Mouse (Mus musculus): ENCODE results near the gene Nol4l. TPM values are rescaled to one million over a fixed set of nuclear protein-coding genes. Genes with fewer than 3 reads are reported as not detected.

The Nol4l gene
- polyA plus RNA-seq, 1 experiment: 1.1 TPM

- H3K9me3 ChIP-seq (ENCODE audit: control insufficient read depth, low read length): no peaks in the 10 kb centered on the region
- no peaks in the 10 kb centered on the region for H3K27me3 ChIP-seq (ENCODE audit: control insufficient read depth)
- TF ChIP-seq TAL1 (IDR thresholded peaks at IDR 0.05; ENCODE audit: low read length): no peak
- no peak for TF ChIP-seq GATA1 (IDR thresholded peaks at IDR 0.05; ENCODE audit: low read length)
- H3K4me1 ChIP-seq (ENCODE audit: control insufficient read depth): peaks cover 41% of the 10 kb centered on the region
- no peak overlapping the region for H3K4me3 ChIP-seq (replicated peaks)
- H3K36me3 ChIP-seq (ENCODE audit: control insufficient read depth): peaks cover 78% of the 10 kb centered on the region
Observed at GRCm38 (mm10) chr2:153425124-153425844, 104.5 kb downstream of the Nol4l start.

DNA sequence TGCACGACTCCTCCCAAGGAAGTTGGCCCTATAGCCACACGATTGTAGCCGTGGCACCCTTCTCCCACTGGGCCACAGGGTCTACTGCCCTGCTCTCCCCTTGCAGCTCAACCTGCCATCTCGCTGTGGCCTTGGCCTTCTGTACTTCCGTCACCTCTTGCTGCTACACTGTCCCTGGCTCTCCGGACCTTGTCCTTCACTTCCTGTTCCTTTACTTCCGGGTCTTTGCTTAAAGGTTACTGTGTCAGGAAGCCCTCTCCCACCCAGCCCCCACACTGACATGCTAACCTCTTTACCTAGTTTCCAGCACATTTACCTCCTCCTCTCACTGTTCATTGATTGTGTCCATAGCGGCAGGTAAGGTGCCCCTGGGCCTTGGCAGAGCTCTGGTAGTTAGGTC is 105.2 kb downstream of the Nol4l start:
- TF ChIP-seq TAL1 (IDR thresholded peaks at IDR 0.05; ENCODE audit: low read length) (no peak), GATA1 (IDR thresholded peaks at IDR 0.05; ENCODE audit: low read length) (no peak)
- H3K4me3 ChIP-seq (replicated peaks): no peak overlapping the region
- H3K36me3 ChIP-seq (ENCODE audit: control insufficient read depth): peaks cover 78% of the 10 kb centered on the region
- H3K9me3 ChIP-seq (ENCODE audit: control insufficient read depth, low read length): no peaks in the 10 kb centered on the region
- no peaks in the 10 kb centered on the region for H3K27me3 ChIP-seq (ENCODE audit: control insufficient read depth)
- peaks cover 41% of the 10 kb centered on the region for H3K4me1 ChIP-seq (ENCODE audit: control insufficient read depth)

DNA sequence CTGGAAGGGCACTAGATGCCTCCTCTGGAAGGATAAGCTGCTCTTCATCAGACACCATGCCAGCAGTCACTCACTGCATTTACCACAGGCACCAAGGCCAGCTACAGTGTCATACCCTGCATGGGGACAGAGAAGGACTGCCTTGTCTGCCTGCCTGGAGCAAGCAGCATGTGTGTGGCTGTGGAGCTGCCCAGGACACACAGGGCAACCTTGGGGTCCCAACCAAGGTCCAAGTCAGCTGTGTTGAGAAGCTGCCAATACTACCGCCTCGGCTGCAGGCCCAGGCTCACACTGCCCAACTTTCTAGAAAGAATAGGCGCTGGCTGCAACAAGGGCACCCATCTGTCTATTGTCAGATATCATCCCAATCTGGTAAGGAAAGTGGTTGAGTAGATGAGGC is 106.7 kb downstream of the Nol4l start:
- Histone ChIP-seq H3K4me3 (replicated peaks) (no peak overlapping the region), H3K4me1 (ENCODE audit: control insufficient read depth) (peaks cover 31% of the 10 kb centered on the region), H3K36me3 (ENCODE audit: control insufficient read depth) (peaks cover 78% of the 10 kb centered on the region), H3K27me3 (ENCODE audit: control insufficient read depth) (no peaks in the 10 kb centered on the region), H3K9me3 (ENCODE audit: control insufficient read depth, low read length) (no peaks in the 10 kb centered on the region)
- TF ChIP-seq TAL1 (IDR thresholded peaks at IDR 0.05; ENCODE audit: low read length) (no peak), GATA1 (IDR thresholded peaks at IDR 0.05; ENCODE audit: low read length) (no peak)

- Histone ChIP-seq H3K27me3 (ENCODE audit: control insufficient read depth) (no peaks in the 10 kb centered on the region), H3K36me3 (ENCODE audit: control insufficient read depth) (peaks cover 82% of the 10 kb centered on the region), H3K9me3 (ENCODE audit: control insufficient read depth, low read length) (no peaks in the 10 kb centered on the region), H3K4me3 (replicated peaks) (no peak overlapping the region), H3K4me1 (ENCODE audit: control insufficient read depth) (peaks cover 24% of the 10 kb centered on the region)
- TF ChIP-seq GATA1 (IDR thresholded peaks at IDR 0.05; ENCODE audit: low read length) (no peak), TAL1 (IDR thresholded peaks at IDR 0.05; ENCODE audit: low read length) (no peak)
Observed at GRCm38 (mm10) chr2:153422051-153422450, 107.7 kb downstream of the Nol4l start.

GRCm38 (mm10) chr2:153421233-153421632 is 108.5 kb downstream of the Nol4l start:
- no peak for TF ChIP-seq TAL1 (IDR thresholded peaks at IDR 0.05; ENCODE audit: low read length)
- TF ChIP-seq GATA1 (IDR thresholded peaks at IDR 0.05; ENCODE audit: low read length): no peak
- no peaks in the 10 kb centered on the region for H3K9me3 ChIP-seq (ENCODE audit: control insufficient read depth, low read length)
- H3K4me1 ChIP-seq (ENCODE audit: control insufficient read depth): peaks cover 19% of the 10 kb centered on the region
- H3K36me3 ChIP-seq (ENCODE audit: control insufficient read depth): peaks cover 86% of the 10 kb centered on the region
- H3K27me3 ChIP-seq (ENCODE audit: control insufficient read depth): no peaks in the 10 kb centered on the region
- no peak overlapping the region for H3K4me3 ChIP-seq (replicated peaks)

DNA sequence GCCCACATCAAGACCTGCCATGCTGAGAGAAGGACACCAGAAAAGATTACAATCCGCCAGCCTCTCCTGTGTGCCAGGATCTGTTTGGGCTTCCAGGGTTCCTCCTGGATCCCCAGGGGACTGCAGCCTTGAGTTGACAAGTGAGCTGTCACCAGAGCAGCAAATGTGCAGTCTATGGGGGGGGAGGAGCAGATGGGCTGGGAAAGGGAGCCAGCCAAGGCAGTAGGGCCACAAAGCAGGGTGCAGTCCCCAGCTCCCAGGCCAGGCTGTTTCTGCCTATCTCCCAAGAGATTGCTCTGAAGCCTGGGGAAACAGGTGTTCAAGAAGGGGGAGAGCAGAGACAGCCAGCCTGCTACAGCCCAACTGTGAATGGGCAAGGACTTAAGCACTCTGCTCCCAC is 111.4 kb downstream of the Nol4l start:
- Histone ChIP-seq H3K27me3 (ENCODE audit: control insufficient read depth) (no peaks in the 10 kb centered on the region), H3K4me1 (ENCODE audit: control insufficient read depth) (no peaks in the 10 kb centered on the region; the same call in 1 of the 2 replicates), H3K36me3 (ENCODE audit: control insufficient read depth) (peaks cover 91% of the 10 kb centered on the region), H3K9me3 (ENCODE audit: control insufficient read depth, low read length) (no peaks in the 10 kb centered on the region), H3K4me3 (replicated peaks) (no peak overlapping the region)
- no peak for TF ChIP-seq TAL1 (IDR thresholded peaks at IDR 0.05; ENCODE audit: low read length)
- TF ChIP-seq GATA1 (IDR thresholded peaks at IDR 0.05; ENCODE audit: low read length): no peak

- no peak overlapping the region for H3K4me3 ChIP-seq (replicated peaks)
- no peaks in the 10 kb centered on the region for H3K9me3 ChIP-seq (ENCODE audit: control insufficient read depth, low read length)
- H3K36me3 ChIP-seq (ENCODE audit: control insufficient read depth): peaks cover 90% of the 10 kb centered on the region
- H3K27me3 ChIP-seq (ENCODE audit: control insufficient read depth): no peaks in the 10 kb centered on the region
- TF ChIP-seq TAL1 (IDR thresholded peaks at IDR 0.05; ENCODE audit: low read length): no peak
- no peak for TF ChIP-seq GATA1 (IDR thresholded peaks at IDR 0.05; ENCODE audit: low read length)
- H3K4me1 ChIP-seq (ENCODE audit: control insufficient read depth): no peaks in the 10 kb centered on the region; the same call in 1 of the 2 replicates
Observed at GRCm38 (mm10) chr2:153417841-153418240, 111.9 kb downstream of the Nol4l start.

DNA sequence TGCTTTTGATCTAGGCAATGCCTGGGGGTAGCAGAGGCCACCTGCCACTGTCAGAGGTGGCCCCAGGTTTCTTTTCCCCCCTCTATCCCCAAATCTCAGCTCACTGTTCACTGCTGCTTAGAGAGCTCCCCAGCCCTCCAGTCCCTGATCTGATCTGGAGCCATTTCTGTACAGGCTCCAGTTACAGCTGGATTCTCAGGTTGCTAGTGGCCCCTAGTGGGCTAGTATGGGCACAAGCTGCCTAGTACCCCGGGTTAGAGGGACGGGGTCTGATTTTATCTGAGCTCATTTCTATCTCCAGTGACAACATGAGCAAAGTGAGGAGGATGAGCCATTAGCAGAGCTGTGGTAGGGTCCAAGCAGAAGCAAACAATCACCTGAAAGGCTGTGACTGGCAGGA is 115.2 kb downstream of the Nol4l start:
- no peaks in the 10 kb centered on the region for H3K27me3 ChIP-seq (ENCODE audit: control insufficient read depth)
- no peak for TF ChIP-seq GATA1 (IDR thresholded peaks at IDR 0.05; ENCODE audit: low read length)
- TF ChIP-seq TAL1 (IDR thresholded peaks at IDR 0.05; ENCODE audit: low read length): no peak
- H3K36me3 ChIP-seq (ENCODE audit: control insufficient read depth): peaks cover 98% of the 10 kb centered on the region
- no peak overlapping the region for H3K4me3 ChIP-seq (replicated peaks)
- H3K9me3 ChIP-seq (ENCODE audit: control insufficient read depth, low read length): no peaks in the 10 kb centered on the region
- H3K4me1 ChIP-seq (ENCODE audit: control insufficient read depth): no peaks in the 10 kb centered on the region

- Histone ChIP-seq H3K27me3 (ENCODE audit: control insufficient read depth) (no peaks in the 10 kb centered on the region), H3K4me3 (replicated peaks) (no peak overlapping the region), H3K36me3 (ENCODE audit: control insufficient read depth) (peaks cover 96% of the 10 kb centered on the region), H3K9me3 (ENCODE audit: control insufficient read depth, low read length) (no peaks in the 10 kb centered on the region), H3K4me1 (ENCODE audit: control insufficient read depth) (peaks cover 1% of the 10 kb centered on the region; the same call in 1 of the 2 replicates)
- TF ChIP-seq TAL1 (IDR thresholded peaks at IDR 0.05; ENCODE audit: low read length): no peak
- TF ChIP-seq GATA1 (IDR thresholded peaks at IDR 0.05; ENCODE audit: low read length): no peak
Observed at GRCm38 (mm10) chr2:153412563-153412962, 117.2 kb downstream of the Nol4l start.
